Mouse (Mus musculus): ENCODE data around the gene Pgpep1.

- TF ChIP-seq CTCF (IDR thresholded peaks at IDR 0.05; ENCODE audit: control insufficient read depth, insufficient read depth, low read length) (no peak), POLR2A (IDR thresholded peaks at IDR 0.05; ENCODE audit: borderline replicate concordance, control insufficient read depth, low read depth, low read length) (peak; percentile 26; the same call in 1 of the 2 replicates)
Observed at GRCm38 (mm10) chr8:70659604-70660272, 450 bp downstream of the Pgpep1 start.

Measured in bone marrow, adult 2 months (tissue).